Mouse (Mus musculus) heart, postnatal 0 days (tissue): Measurements from ENCODE around the gene Pbrm1. TPM values are rescaled to one million over a fixed set of nuclear protein-coding genes. Genes with fewer than 3 reads are reported as not detected.

ENCODE experiments used
- ATAC-seq: fragments of 200-750 bp; cut with Nextera tagmentation; 2 replicates; pipeline ENCODE4 v1.8.0; 2017; ENCODE audit warnings: low read depth, moderate number of reproducible peaks, moderate library complexity; ENCODE audit not compliant: insufficient read depth
- DNase-seq: peaks from one replicate; pipeline ENCODE4 v3.0.0-alpha.2; 2016; ENCODE audit warnings: low spot score
- H3K27ac ChIP-seq: fragments of 300-500 bp; sonication (generic); 2 replicates; pipeline ENCODE4 v1.5.1; 2014; ENCODE audit warnings: low read depth, mild to moderate bottlenecking
- H3K27me3 ChIP-seq: fragments of 300-500 bp; sonication (generic); 2 replicates; pipeline ENCODE4 v1.6.1; 2014; ENCODE audit warnings: low read length, mixed read lengths; ENCODE audit not compliant: control insufficient read depth, insufficient read depth
- H3K36me3 ChIP-seq: fragments of 300-500 bp; sonication (generic); replicated peaks from 2 replicates; pipeline ENCODE4 v1.6.1; 2014; ENCODE audit warnings: low read length, mixed read lengths; ENCODE audit not compliant: control insufficient read depth, insufficient read depth
- H3K4me1 ChIP-seq: fragments of 300-500 bp; sonication (generic); 2 replicates; pipeline ENCODE4 v1.6.1; 2014; ENCODE audit warnings: antibody characterized with exemption; ENCODE audit not compliant: control insufficient read depth, insufficient read depth
- H3K4me2 ChIP-seq: fragments of 300-500 bp; sonication (generic); 2 replicates; pipeline ENCODE4 v1.6.1; 2014; ENCODE audit warnings: low read depth, mild to moderate bottlenecking, low read length, moderate library complexity
- H3K4me3 ChIP-seq: fragments of 300-500 bp; sonication (generic); 2 replicates; pipeline ENCODE4 v1.5.1; 2014; ENCODE audit warnings: low read depth, low read length
- H3K9ac ChIP-seq: fragments of 300-500 bp; sonication (generic); replicated peaks from 2 replicates; pipeline ENCODE4 v1.6.1; 2014; ENCODE audit warnings: low read depth, low read length, mixed read lengths
- H3K9me3 ChIP-seq: fragments of 300-500 bp; sonication (generic); replicated peaks from 2 replicates; pipeline ENCODE4 v1.6.1; 2016; ENCODE audit warnings: low read length; ENCODE audit not compliant: control insufficient read depth
- CTCF ChIP-seq: IDR thresholded peaks from 2 replicates; pipeline ENCODE4 v1.5.1; 2016; ENCODE audit warnings: antibody characterized with exemption, control low read depth, low read depth
- EP300 ChIP-seq: IDR thresholded peaks from 2 replicates; pipeline ENCODE4 v1.6.1; 2016; ENCODE audit warnings: antibody characterized with exemption, low read depth
- WGBS: fragments of 180-500 bp; shearing (Covaris S2); extraction: QIAGEN DNeasy Blood & Tissue Kit; methylation state at CpG from one replicate; pipeline ENCODE4 v1.1.7; 2014; 5-methylcytosine and 5-hydroxymethylcytosine counted together
- polyA plus RNA-seq: library from polyadenylated mRNA; unstranded; fragments of >200 nt; fragmentation: Nextera tagmentation; extraction: Ambion mirVana; gene quantifications from 2 replicates; pipeline ENCODE4 v1.2.1, GENCODE M21; 2015
- total RNA-seq: library from RNA; depleted of rRNA; stranded (reverse); fragments of >200 nt; gene quantifications from 2 replicates; pipeline ENCODE4 v1.2.3, GENCODE M21; 2014; ENCODE audit warnings: low replicate concordance; rRNA removed

Pbrm1 gene
- total and polyA plus RNA-seq, 2 experiments from 2014 or later = 65.0 to 66.5 TPM

- H3K9me3 ChIP-seq = no peaks in the 10 kb centered on the region
- no peak for ATAC-seq
- no peak for DNase-seq
- no peak overlapping the region for H3K9ac ChIP-seq
- no peak for TF ChIP-seq CTCF
- no peak for TF ChIP-seq EP300
- 47% methylated on average over 9 of the region's 9 CpGs for WGBS
- peak overlapping the region; percentile 52 for H3K4me2 ChIP-seq
- 0 out of 2 replicates have a peak, but pooled peaks cover 10% of the 10 kb centered on the region for H3K4me1 ChIP-seq
- no peak overlapping the region for H3K27ac ChIP-seq
- H3K4me3 ChIP-seq = peak overlapping the region; percentile 32
- H3K36me3 ChIP-seq = peaks cover 19% of the 10 kb centered on the region
- no peaks in the 10 kb centered on the region for H3K27me3 ChIP-seq
Observed at GRCm38 (mm10) chr14:31166827-31167226, 147.9 kb downstream of the Pbrm1 start.

DNA sequence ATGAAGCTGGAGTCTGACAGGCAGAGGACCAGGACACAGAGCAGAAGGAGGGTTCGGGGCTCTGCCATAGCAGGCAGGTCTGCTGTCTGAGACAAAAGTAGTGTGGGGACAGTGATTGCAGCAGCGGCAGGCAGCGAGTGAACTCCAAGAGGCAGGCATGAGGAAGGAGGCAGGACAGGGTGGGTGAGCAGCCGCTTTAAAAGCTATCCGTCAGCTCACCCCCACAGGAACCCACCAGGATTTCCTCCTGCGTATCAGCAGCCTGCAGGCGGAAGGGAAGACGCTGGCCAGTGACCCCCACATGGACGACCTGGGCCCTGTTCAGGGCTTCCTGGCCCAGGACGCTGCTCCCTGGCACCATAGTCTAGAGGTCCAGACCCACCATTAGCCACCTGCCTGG is 149.5 kb downstream of the Pbrm1 start, which contains the start of gene Stab1:
Stab1 (minus strand) TSS at position 217 of the 400 bp plus-strand sequence.
- WGBS = 24% methylated on average over 10 of the region's 10 CpGs
- H3K4me1 ChIP-seq = 0 out of 2 replicates have a peak, but pooled peaks cover 10% of the 10 kb centered on the region
- no peaks in the 10 kb centered on the region for H3K27me3 ChIP-seq
- peak within 1 kb of the TSS; percentile 52 for H3K4me2 ChIP-seq
- TF ChIP-seq EP300 = peak; percentile 91
- TF ChIP-seq CTCF = no peak
- peaks cover 35% of the 10 kb centered on the region for H3K36me3 ChIP-seq
- H3K4me3 ChIP-seq = peak within 1 kb of the TSS; percentile 32
- no peaks in the 10 kb centered on the region for H3K9me3 ChIP-seq
- H3K27ac ChIP-seq = peak within 1 kb of the TSS; percentile 61
- ATAC-seq (peak; percentile 39; the same call in 1 of the 2 replicates), DNase-seq (peak; percentile 67)
- peak within 1 kb of the TSS; percentile 32; the same call in 1 of the 2 replicates for H3K9ac ChIP-seq

DNA sequence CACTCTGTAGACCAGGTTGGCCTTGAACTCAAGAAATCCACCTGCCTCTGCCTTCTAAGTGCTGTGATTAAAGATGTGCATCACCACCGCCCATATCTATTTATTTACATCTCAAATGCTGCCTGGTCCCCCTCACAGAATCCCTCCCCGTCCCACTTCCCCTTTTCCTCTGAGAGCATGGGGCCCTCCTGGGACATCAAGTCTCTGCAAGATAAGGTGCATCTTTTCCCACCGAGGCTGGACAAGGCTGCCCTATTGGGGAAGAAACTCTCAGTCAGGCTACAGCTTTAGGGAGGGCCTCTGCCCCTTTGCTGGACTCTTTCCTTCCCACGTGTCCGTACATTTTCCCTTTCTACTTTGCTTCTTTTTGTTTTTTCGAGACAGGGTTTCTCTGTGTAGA is 150.6 kb downstream of the Pbrm1 start:
- Histone ChIP-seq H3K4me1 (0 out of 2 replicates have a peak, but pooled peaks cover 5% of the 10 kb centered on the region), H3K36me3 (peaks cover 46% of the 10 kb centered on the region)
- WGBS = 45% methylated on average over 6 of the region's 6 CpGs

DNA sequence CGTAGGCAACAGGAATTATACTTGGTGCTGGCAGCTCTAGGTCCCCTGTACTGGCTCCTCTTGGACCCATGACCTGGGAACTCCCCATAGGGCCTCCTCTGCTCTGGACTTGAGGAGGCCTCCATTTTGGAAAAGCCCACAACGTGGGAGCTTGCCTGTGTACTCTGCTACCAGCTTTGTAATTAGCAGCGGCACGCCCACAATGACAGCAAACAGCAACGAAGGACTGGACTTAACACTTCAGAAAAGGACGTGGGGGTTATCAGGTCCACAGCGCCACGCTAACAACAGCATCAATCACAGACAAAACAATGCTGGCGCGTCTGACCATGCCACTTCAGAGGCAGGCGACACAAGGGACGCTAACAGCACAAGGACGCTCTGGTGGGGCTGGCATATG is 152.0 kb downstream of the Pbrm1 start:
- Histone ChIP-seq H3K4me2 (no peak overlapping the region), H3K4me3 (no peak overlapping the region), H3K9ac (no peak overlapping the region), H3K27me3 (no peaks in the 10 kb centered on the region), H3K4me1 (no peaks in the 10 kb centered on the region), H3K27ac (no peak overlapping the region), H3K9me3 (no peaks in the 10 kb centered on the region), H3K36me3 (peaks cover 60% of the 10 kb centered on the region)
- no peak for DNase-seq
- ATAC-seq = no peak
- TF ChIP-seq CTCF = no peak
- TF ChIP-seq EP300 = no peak
- 72% methylated on average over 13 of the region's 13 CpGs for WGBS

More for the DNA sequence above, 150.6 kb downstream of the Pbrm1 start:
- Histone ChIP-seq H3K4me2 (no peak overlapping the region), H3K9ac (no peak overlapping the region), H3K4me3 (no peak overlapping the region), H3K27me3 (no peaks in the 10 kb centered on the region), H3K9me3 (no peaks in the 10 kb centered on the region), H3K27ac (no peak overlapping the region)
- ATAC-seq (no peak), DNase-seq (no peak)
- TF ChIP-seq EP300 = no peak

Other genes with a start within 250 kb of the Pbrm1 start
- 4.7 and 9.5 TPM in 2 replicates for gene Tmem110, start 193.5 kb upstream of the Pbrm1 start, total RNA-seq
- 9.2 and 9.9 TPM in 2 replicates for gene Tmem110, start 193.5 kb upstream of the Pbrm1 start, polyA plus RNA-seq
- 3.7 and 10.3 TPM in 2 replicates for gene Mustn1, start 139.9 kb upstream of the Pbrm1 start, total RNA-seq
- gene Mustn1, start 139.9 kb upstream of the Pbrm1 start, polyA plus RNA-seq = 6.8 and 7.2 TPM in 2 replicates
- 2.2 and 2.5 TPM in 2 replicates for gene Itih4, start 132.7 kb upstream of the Pbrm1 start, total RNA-seq
- gene Itih4, start 132.7 kb upstream of the Pbrm1 start, polyA plus RNA-seq = 0.61 and 1.0 TPM in 2 replicates
- 0.66 and 2.4 TPM in 2 replicates for gene Itih3, start 95.4 kb upstream of the Pbrm1 start, total RNA-seq
- 0.49 and 0.72 TPM in 2 replicates for gene Itih3, start 95.4 kb upstream of the Pbrm1 start, polyA plus RNA-seq
- gene Itih1, start 75.8 kb upstream of the Pbrm1 start, total RNA-seq = not detected in 2 replicates
- not detected in 2 replicates for gene Itih1, start 75.8 kb upstream of the Pbrm1 start, polyA plus RNA-seq
- gene Nek4, start 67.8 kb upstream of the Pbrm1 start, total RNA-seq = 4.5 and 11.9 TPM in 2 replicates
- 3.1 and 3.3 TPM in 2 replicates for gene Nek4, start 67.8 kb upstream of the Pbrm1 start, polyA plus RNA-seq
- 28.7 and 39.0 TPM in 2 replicates for gene Glt8d1, start 17.7 kb upstream of the Pbrm1 start, total RNA-seq
- 30.6 and 30.9 TPM in 2 replicates for gene Glt8d1, start 17.7 kb upstream of the Pbrm1 start, polyA plus RNA-seq
- gene Spcs1, start 17.5 kb upstream of the Pbrm1 start, total RNA-seq = 309 and 340 TPM in 2 replicates
- 429 and 459 TPM in 2 replicates for gene Spcs1, start 17.5 kb upstream of the Pbrm1 start, polyA plus RNA-seq
- 30.5 and 45.8 TPM in 2 replicates for gene Gnl3, start within 50 bp of the Pbrm1 start, total RNA-seq
- 30.7 and 37.3 TPM in 2 replicates for gene Gnl3, start within 50 bp of the Pbrm1 start, polyA plus RNA-seq
- gene Smim4, start 109.8 kb downstream of the Pbrm1 start, total RNA-seq = 12.7 and 28.8 TPM in 2 replicates
- gene Smim4, start 109.8 kb downstream of the Pbrm1 start, polyA plus RNA-seq = 194 and 207 TPM in 2 replicates
- 212 and 269 TPM in 2 replicates for gene Nt5dc2, start 111.9 kb downstream of the Pbrm1 start, total RNA-seq
- 146 and 158 TPM in 2 replicates for gene Nt5dc2, start 111.9 kb downstream of the Pbrm1 start, polyA plus RNA-seq
- gene Stab1, start 149.5 kb downstream of the Pbrm1 start, total RNA-seq = 75.3 and 90.4 TPM in 2 replicates
- gene Stab1, start 149.5 kb downstream of the Pbrm1 start, polyA plus RNA-seq = 24.0 and 25.4 TPM in 2 replicates
- gene Tnnc1, start 189.2 kb downstream of the Pbrm1 start, total RNA-seq = 2,939 and 3,145 TPM in 2 replicates
- gene Tnnc1, start 189.2 kb downstream of the Pbrm1 start, polyA plus RNA-seq = 7,680 and 7,748 TPM in 2 replicates
- gene Nisch, start 197.8 kb downstream of the Pbrm1 start, total RNA-seq = 292 and 338 TPM in 2 replicates
- 162 and 171 TPM in 2 replicates for gene Nisch, start 197.8 kb downstream of the Pbrm1 start, polyA plus RNA-seq
- gene Sema3g, start 198.7 kb downstream of the Pbrm1 start, total RNA-seq = 4.4 and 12.7 TPM in 2 replicates
- gene Sema3g, start 198.7 kb downstream of the Pbrm1 start, polyA plus RNA-seq = 0.75 and 0.90 TPM in 2 replicates
- gene Phf7, start 232.2 kb downstream of the Pbrm1 start, total RNA-seq = 2.1 and 7.4 TPM in 2 replicates
- gene Phf7, start 232.2 kb downstream of the Pbrm1 start, polyA plus RNA-seq = 11.7 and 12.5 TPM in 2 replicates
- 51.1 and 64.0 TPM in 2 replicates for gene Bap1, start 232.3 kb downstream of the Pbrm1 start, total RNA-seq
- gene Bap1, start 232.3 kb downstream of the Pbrm1 start, polyA plus RNA-seq = 34.2 and 38.6 TPM in 2 replicates